Mouse (Mus musculus): ENCODE measurements at regions not wholly inside any gene's neighbourhood (a gene's known extent, or its start where the extent isn't known, plus 50 kb on each side); places are given as distances from the start of the nearest gene placed in this dataset.
A peak's percentile ranks its signal among the peaks of the same experiment; 100 is the strongest.

DNA sequence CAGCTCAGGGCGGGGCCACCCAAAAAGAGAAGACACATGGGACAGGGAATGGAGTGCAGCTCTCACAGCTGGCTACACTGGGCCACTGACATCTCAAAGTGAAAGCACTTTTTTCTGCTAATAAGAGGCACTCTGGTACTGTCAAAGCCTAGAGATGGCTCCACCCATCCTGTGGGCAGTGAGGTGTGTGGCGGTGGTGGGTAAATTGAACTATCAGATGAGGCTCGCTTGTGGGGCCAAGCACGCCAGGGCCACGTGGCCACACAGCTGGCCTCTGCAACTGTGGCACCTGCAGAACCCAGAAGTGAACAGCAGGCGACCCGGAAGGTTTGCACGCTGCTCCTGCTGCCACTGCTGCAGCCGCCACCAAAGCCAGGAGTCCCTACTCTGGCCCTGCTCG, 756.6 kb downstream of the A830018L16Rik start:
- TF ChIP-seq CTCF (IDR thresholded peaks at IDR 0.05), result no peak
- ATAC-seq, result no peak
- DNase-seq (ENCODE audit: low read depth, low spot score), result no peak
- POLR2A ChIA-PET, result no interaction called here
- H3K27me3 ChIP-seq, result no peaks in the 10 kb centered on the region
- CTCF ChIA-PET, result no interaction called here
- in situ Hi-C loops (cut with MboI; ENCODE audit: low pct_unique_long_range_greater_than_20kb), result no loop called here

DNA sequence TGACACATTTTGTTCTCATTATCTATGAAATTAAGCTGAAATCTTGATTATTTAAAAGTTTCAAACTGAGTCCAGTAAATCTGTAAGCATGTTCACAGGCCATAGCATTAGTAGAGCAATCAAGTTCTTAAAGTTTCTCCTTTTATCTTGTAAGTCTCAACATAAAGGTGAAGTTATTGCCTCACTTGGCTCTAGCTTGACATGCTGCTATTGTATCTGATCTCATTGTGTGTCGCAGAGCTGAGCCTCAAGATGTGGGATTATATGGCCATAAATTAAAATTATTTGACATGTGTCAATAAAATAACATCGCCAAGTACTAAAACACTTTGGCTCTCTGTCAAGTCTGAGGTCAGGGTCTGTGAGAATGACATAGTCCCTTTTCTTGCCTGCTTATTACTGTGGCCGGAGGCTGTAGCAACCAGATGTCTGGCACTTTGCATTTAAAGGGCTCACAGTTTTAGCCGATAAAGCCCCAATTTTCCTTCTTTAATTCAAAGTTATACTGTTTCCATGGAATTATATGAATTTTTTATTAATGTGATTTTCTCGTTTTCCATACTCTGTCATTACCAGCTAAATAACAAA, 775.8 kb downstream of the A830018L16Rik start:
- CTCF ChIA-PET, result interaction anchor here (1.6 kb wide), 1 partner anchor 9 kb away, joined by 5 read pairs; no protein-coding TSS in a partner anchor
- DNase-seq (ENCODE audit: low read depth, low spot score) (no peak), ATAC-seq (no peak)
- POLR2A ChIA-PET, result no interaction called here
- H3K27me3 ChIP-seq, result no peaks in the 10 kb centered on the region
- in situ Hi-C loops (cut with MboI; ENCODE audit: low pct_unique_long_range_greater_than_20kb), result no loop called here
- TF ChIP-seq CTCF (IDR thresholded peaks at IDR 0.05), result no peak

DNA sequence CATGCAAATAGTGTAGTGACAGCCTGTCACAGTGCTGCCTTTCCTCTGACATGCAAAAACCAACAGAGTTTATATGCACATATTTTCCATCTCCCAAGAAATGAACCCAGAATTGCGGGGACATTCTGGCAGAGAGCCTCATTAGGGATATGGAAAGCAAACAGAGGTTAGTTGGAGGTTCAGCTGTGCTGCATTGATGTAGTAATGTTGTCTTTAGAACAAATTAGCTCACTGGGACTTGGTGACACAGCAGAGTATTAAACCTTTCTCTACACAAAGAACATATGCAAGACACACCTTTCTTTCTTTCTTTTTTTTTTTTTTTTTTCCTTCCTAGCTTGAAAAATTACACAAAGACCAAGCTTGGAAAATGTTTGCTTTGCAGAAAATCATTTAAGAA, 778.7 kb downstream of the A830018L16Rik start:
- no peak for ATAC-seq
- POLR2A ChIA-PET, result no interaction called here
- CTCF ChIA-PET, result no interaction called here
- DNase-seq (ENCODE audit: low read depth, low spot score), result no peak
- in situ Hi-C loops (cut with MboI; ENCODE audit: low pct_unique_long_range_greater_than_20kb), result no loop called here
- no peaks in the 10 kb centered on the region for H3K27me3 ChIP-seq
- TF ChIP-seq CTCF (IDR thresholded peaks at IDR 0.05), result no peak

DNA sequence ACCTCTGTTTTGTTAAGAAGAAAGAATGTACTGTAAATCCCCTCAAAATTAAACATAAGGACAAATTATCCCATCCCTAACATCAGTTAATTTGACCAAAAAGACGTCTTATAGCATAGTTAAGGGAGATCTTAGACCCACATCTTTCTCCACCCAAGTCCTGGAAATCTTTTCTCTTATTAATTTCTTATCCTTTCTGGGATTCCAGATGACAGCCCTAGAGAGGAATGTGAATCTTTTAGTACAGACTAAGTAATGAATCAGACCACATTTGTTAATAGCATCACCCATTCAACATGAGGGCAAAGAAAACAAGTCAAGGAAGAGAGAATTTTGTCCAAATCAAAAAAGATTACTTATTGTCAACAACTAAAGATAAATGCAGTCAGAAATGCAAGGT, 817.2 kb downstream of the A830018L16Rik start:
- DNase-seq (ENCODE audit: low read depth, low spot score) (no peak), ATAC-seq (peak; percentile 83)
- TF ChIP-seq CTCF (IDR thresholded peaks at IDR 0.05), result no peak
- CTCF ChIA-PET, result no interaction called here
- in situ Hi-C loops (cut with MboI; ENCODE audit: low pct_unique_long_range_greater_than_20kb), result no loop called here
- no peaks in the 10 kb centered on the region for H3K27me3 ChIP-seq
- POLR2A ChIA-PET, result no interaction called here

DNA sequence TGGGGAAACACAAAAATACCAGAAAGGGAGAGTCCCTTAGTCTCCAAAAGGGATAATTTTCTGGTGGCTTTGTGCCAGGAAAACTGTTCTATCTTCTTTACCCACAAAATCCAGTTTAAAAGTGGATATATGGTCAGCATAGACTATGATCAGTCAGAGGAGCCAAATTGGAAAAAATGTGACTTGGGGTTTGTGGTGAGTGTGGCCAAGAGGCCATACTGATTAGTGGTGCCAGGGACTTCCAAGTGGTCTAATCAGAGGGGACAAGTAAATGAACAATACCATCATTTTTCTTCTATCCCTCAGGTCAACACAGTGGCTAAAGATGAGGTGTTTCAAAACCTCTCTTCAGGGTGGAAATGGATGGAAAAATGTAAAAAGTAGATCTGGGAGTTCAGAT, 828.2 kb downstream of the A830018L16Rik start:
- in situ Hi-C loops (cut with MboI; ENCODE audit: low pct_unique_long_range_greater_than_20kb), result no loop called here
- DNase-seq (ENCODE audit: low read depth, low spot score) (no peak), ATAC-seq (no peak)
- POLR2A ChIA-PET, result no interaction called here
- H3K27me3 ChIP-seq, result no peaks in the 10 kb centered on the region
- CTCF ChIA-PET, result no interaction called here
- no peak for TF ChIP-seq CTCF (IDR thresholded peaks at IDR 0.05)

DNA sequence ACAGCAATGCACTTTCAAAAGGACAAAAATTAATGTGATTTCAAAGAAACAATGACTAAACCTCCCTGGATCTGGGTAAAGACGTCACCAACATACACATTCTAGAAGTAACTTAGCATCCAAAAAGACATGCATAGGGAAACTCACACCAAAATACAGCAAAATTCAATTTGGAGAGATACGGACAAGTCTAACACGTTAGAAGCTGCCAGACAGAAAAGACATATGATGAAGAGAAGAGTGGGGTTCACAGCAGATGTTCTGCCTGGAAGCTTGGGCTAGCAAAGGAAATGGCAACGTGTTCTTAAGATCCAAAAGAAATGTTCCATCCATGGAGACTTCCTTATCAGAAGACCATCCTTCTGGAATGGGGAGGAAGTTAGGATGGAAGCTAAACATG, 868.6 kb downstream of the A830018L16Rik start:
- no peaks in the 10 kb centered on the region for H3K27me3 ChIP-seq
- CTCF ChIA-PET, result interaction anchor here (1.3 kb wide), 1 partner anchor 11 kb away, joined by 3 read pairs; no protein-coding TSS in a partner anchor
- in situ Hi-C loops (cut with MboI; ENCODE audit: low pct_unique_long_range_greater_than_20kb), result loop anchor here (5.0 kb wide), 1 partner anchor 1370 kb away; no protein-coding TSS in a partner anchor
- TF ChIP-seq CTCF (IDR thresholded peaks at IDR 0.05), result no peak
- no peak for DNase-seq (ENCODE audit: low read depth, low spot score)
- POLR2A ChIA-PET, result no interaction called here
- no peak for ATAC-seq

DNA sequence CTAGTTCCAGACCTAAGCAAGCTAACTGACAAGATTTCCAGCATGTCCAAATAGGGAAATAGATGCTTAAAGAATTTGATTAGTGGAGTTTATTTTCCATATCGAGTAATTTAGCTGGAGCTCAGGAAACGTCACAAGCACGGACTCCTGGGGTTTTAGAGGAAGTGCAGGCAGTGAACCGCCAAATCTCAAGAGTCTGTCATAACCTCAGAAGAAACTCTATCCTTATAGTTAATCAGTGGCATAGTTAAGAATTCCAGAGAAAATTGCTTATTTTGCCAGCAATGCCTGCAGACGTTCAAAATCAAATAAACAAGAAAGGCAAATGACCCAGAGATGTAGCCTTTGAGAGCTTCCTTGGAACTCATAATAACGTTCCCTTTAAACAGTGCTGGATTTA, 871.6 kb downstream of the A830018L16Rik start:
- ATAC-seq, result peak; percentile 91
- CTCF ChIA-PET, result no interaction called here
- POLR2A ChIA-PET, result no interaction called here
- no peaks in the 10 kb centered on the region for H3K27me3 ChIP-seq
- in situ Hi-C loops (cut with MboI; ENCODE audit: low pct_unique_long_range_greater_than_20kb), result no loop called here
- DNase-seq (ENCODE audit: low read depth, low spot score), result no peak
- no peak for TF ChIP-seq CTCF (IDR thresholded peaks at IDR 0.05)

DNA sequence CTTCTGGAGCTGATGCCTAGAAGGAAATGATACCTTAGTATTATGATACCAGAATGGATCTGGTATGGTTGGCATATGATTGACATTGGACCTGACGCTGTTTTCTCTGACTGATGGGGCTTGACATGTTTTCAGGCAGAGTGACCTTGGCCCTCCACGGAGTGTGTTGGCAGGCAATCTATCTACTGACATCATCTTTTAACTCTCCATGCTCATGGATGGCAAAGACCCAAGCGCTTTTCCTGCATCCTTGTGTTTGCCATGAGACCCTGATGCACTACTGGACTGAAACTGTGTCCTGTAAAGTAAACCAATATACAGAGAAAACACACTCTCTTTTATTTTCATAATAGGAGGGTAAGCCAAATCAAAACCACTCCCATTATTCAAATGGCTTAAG, 872.1 kb downstream of the A830018L16Rik start:
- CTCF ChIA-PET, result no interaction called here
- TF ChIP-seq CTCF (IDR thresholded peaks at IDR 0.05), result no peak
- DNase-seq (ENCODE audit: low read depth, low spot score), result no peak
- peak; percentile 22 for ATAC-seq
- no peaks in the 10 kb centered on the region for H3K27me3 ChIP-seq
- in situ Hi-C loops (cut with MboI; ENCODE audit: low pct_unique_long_range_greater_than_20kb), result no loop called here
- POLR2A ChIA-PET, result no interaction called here

DNA sequence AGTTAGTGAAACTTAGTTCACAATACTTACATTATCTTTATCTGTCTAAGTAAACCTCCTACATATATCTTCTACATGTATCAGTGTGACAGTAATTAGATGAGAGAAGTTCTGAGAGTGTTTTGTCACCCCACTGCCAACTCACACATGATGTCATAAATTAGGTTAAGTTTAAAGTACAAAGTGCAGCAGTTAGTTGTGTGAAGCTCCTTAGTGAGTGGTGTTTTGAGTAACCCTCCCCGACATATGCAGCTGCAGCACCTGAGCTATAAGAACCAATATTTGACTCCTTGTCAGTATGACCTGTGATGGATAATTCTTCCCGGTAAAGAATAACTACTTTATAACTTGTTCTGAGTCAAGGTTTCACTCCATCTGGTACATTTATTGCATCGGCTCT, 874.6 kb downstream of the A830018L16Rik start:
- H3K27me3 ChIP-seq, result no peaks in the 10 kb centered on the region
- ATAC-seq (no peak), DNase-seq (ENCODE audit: low read depth, low spot score) (no peak)
- TF ChIP-seq CTCF (IDR thresholded peaks at IDR 0.05), result no peak
- CTCF ChIA-PET, result no interaction called here
- in situ Hi-C loops (cut with MboI; ENCODE audit: low pct_unique_long_range_greater_than_20kb), result no loop called here
- POLR2A ChIA-PET, result no interaction called here

DNA sequence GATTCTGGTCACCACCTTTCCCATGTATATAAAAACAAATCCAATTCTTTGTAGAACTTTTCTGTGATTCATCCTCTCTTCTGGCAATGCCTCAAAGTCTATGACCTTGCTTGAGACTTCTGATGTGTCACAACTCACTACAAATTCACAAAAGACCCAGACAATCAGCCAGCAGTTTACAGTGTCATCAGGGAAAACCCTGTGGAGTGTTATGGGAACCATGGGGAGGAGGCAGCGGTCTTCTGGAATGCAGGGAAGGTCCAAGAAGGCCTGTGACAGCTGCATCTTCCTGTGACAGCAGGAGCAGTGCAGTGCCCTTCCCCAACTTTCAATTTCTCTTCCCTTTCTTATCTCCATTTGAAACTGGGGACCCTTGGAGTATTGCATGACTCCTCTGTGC, 877.9 kb downstream of the A830018L16Rik start:
- in situ Hi-C loops (cut with MboI; ENCODE audit: low pct_unique_long_range_greater_than_20kb), result no loop called here
- ChIA-PET POLR2A (interaction anchor here (0.6 kb wide), 1 partner anchor 333 kb away, joined by 8 read pairs; no protein-coding TSS in a partner anchor), CTCF (no interaction called here)
- no peak for TF ChIP-seq CTCF (IDR thresholded peaks at IDR 0.05)
- no peaks in the 10 kb centered on the region for H3K27me3 ChIP-seq
- ATAC-seq (no peak), DNase-seq (ENCODE audit: low read depth, low spot score) (no peak)

DNA sequence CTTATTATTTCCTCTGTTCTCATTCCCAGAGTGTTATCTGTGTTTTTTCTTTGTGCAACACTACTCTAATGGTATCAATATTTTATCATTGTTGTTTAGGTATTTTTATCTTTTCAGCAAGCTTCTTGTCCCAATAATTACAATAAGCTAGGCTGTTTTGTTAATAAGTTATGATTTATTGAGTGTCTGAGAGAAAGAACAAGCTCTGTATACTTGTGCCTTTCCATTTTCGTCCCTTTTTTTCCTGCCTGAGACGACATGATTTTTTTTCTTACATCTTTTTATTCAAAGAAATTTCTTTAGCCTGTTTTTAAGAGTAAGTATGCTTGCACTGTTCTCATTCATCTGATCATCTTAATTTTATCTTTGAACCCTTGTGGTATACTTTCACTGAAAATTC, 904.1 kb downstream of the A830018L16Rik start:
- CTCF ChIA-PET, result no interaction called here
- DNase-seq (ENCODE audit: low read depth, low spot score) (no peak), ATAC-seq (no peak)
- in situ Hi-C loops (cut with MboI; ENCODE audit: low pct_unique_long_range_greater_than_20kb), result no loop called here
- POLR2A ChIA-PET, result no interaction called here
- TF ChIP-seq CTCF (IDR thresholded peaks at IDR 0.05), result no peak
- H3K27me3 ChIP-seq, result no peaks in the 10 kb centered on the region

DNA sequence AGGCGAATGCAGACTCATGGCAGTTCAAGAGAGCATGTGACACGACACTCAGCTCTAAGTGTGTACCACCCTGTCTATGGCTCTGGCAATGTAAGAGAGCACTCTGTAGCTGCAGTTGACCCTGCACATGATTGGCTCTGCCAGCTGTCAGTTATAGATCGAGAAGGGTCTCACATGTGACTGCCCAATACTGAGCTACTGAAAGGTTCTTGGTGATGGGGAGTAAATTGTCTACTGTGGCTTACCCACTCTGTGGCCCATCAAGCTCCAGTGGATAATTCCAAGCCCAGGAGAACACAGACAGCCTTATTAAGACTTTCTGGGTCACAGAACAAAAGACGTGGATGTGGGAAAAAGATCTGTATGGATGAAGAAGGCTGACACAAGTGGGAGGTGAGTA, 920.3 kb downstream of the A830018L16Rik start:
- ChIA-PET POLR2A (no interaction called here), CTCF (interaction anchor here (0.8 kb wide), 1 partner anchor 40 kb away, joined by 3 read pairs; no protein-coding TSS in a partner anchor)
- ATAC-seq (no peak), DNase-seq (ENCODE audit: low read depth, low spot score) (no peak)
- in situ Hi-C loops (cut with MboI; ENCODE audit: low pct_unique_long_range_greater_than_20kb), result no loop called here
- no peak for TF ChIP-seq CTCF (IDR thresholded peaks at IDR 0.05)
- H3K27me3 ChIP-seq, result no peaks in the 10 kb centered on the region

All from Patski (cell line).